Mouse (Mus musculus): Measurements from ENCODE around the gene Gprin2.
A peak's percentile ranks its signal among the peaks of the same experiment; 100 is the strongest.

DNA sequence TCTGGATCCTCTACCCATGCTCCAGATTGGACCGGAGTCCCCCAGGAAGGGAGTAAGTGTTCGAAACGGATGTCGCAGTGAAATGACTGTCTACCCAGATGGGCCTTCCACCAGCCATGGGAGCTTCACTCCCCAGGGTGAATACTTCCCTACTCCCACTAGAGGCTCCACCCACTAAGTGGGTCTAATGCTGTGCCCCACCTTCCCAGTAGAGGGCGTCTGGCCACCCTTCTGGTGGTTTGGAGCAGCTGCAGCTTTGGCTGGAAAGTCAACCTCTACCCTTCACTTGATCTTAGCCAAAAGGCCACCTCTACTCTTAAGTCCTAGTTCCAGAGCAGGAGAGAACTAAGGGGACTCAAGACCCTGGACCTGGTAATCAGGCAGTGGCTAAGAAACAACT is 12.8 kb downstream of the Gprin2 start:
- TF ChIP-seq CTCF (IDR thresholded peaks at IDR 0.05; ENCODE audit: borderline replicate concordance, extremely low read depth, insufficient read depth, insufficient read length), result peak; percentile 44; the same call in 1 of the 2 replicates
- TF ChIP-seq POLR2A (IDR thresholded peaks at IDR 0.05; ENCODE audit: borderline replicate concordance, extremely low read depth, insufficient read depth, insufficient read length, poor library complexity, severe bottlenecking), result no peak

Data from brain, embryonic 14.5 days (tissue).